Mouse (Mus musculus) ES-Bruce4 (cell line): ENCODE data around the gene Mgat4a. TPM values are rescaled to one million over a fixed set of nuclear protein-coding genes. Genes with fewer than 3 reads are reported as not detected.

ENCODE experiments used
- H3K27ac ChIP-seq: 2 replicates; pipeline ENCODE4 v1.5.1; 2012; ENCODE audit warnings: low read length, inconsistent platforms; ENCODE audit not compliant: insufficient read depth
- H3K27me3 ChIP-seq: 2 replicates; pipeline ENCODE4 v1.6.1; 2012; ENCODE audit warnings: mild to moderate bottlenecking, low read length, inconsistent platforms; ENCODE audit not compliant: control insufficient read depth, poor library complexity, insufficient read depth, severe bottlenecking
- H3K36me3 ChIP-seq: 2 replicates; pipeline ENCODE4 v1.6.1; 2012; ENCODE audit warnings: inconsistent platforms, mild to moderate bottlenecking, low read length, moderate library complexity; ENCODE audit not compliant: control insufficient read depth, poor library complexity, insufficient read depth, severe bottlenecking
- H3K4me1 ChIP-seq: one replicate; pipeline ENCODE4 v1.8.1; 2011; ENCODE audit warnings: low read length; ENCODE audit not compliant: control insufficient read depth, insufficient read depth
- H3K4me3 ChIP-seq: 2 replicates; pipeline ENCODE4 v1.5.1; 2011; ENCODE audit warnings: low read depth, mild to moderate bottlenecking, low read length
- H3K9ac ChIP-seq: 2 replicates; pipeline ENCODE4 v1.6.1; 2012; ENCODE audit warnings: low read depth, mild to moderate bottlenecking, inconsistent platforms; ENCODE audit not compliant: poor library complexity, severe bottlenecking
- H3K9me3 ChIP-seq: replicated peaks from 2 replicates; pipeline ENCODE4 v1.6.1; 2012; ENCODE audit warnings: mild to moderate bottlenecking, low read length, inconsistent platforms; ENCODE audit not compliant: control insufficient read depth, poor library complexity, insufficient read depth, severe bottlenecking
- CTCF ChIP-seq: IDR thresholded peaks from one replicate; pipeline ENCODE4 v1.8.1; 2011; ENCODE audit warnings: low read depth, low read length
- EP300 ChIP-seq: IDR thresholded peaks from 2 replicates; pipeline ENCODE4 v1.6.1; 2011; ENCODE audit warnings: low read depth, low read length; ENCODE audit not compliant: insufficient read depth
- POLR2A ChIP-seq: IDR thresholded peaks from one replicate; pipeline ENCODE4 v1.8.1; 2011; ENCODE audit warnings: low read length; ENCODE audit not compliant: insufficient read depth
- polyA plus RNA-seq: library from polyadenylated mRNA; stranded (reverse); fragments of >200 nt; gene quantifications from 2 replicates; pipeline ENCODE4 v1.2.4, GENCODE M21; 2011; ENCODE audit warnings: low read depth; ENCODE audit not compliant: missing spikeins, insufficient read depth, insufficient read length

The Mgat4a gene
- polyA plus RNA-seq, 1 experiment = 9.2 TPM

DNA sequence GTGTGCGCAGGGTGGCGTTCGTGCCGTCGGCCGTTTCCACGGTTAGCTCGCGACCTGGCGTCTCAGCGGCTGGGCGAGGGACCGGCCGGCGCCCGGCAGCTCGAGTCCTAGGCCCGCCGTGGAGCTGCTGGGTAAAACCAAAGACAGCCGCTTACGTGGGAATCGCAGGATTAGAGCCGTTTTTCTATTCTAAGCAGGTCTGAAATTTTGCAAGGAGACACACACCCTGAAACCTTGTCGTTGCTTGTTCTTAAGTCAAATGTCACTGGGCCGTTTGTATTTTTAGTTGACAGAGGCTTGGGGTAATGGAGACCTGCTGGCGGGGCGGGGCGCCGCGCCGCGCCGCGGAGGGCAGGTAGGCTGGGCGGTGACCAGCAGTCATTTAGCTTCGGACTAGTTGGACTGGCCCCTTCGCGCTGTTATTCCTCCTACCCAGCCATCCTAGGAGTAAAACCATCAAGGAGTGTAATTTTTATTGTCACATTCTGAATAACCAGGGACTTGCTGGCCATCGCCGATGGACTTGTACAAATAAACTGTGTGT lies 110.4 kb downstream of the Mgat4a start:
- no peaks in the 10 kb centered on the region for H3K27me3 ChIP-seq
- H3K4me1 ChIP-seq = no peaks in the 10 kb centered on the region
- no peak overlapping the region for H3K27ac ChIP-seq
- peak overlapping the region; percentile 80 for H3K4me3 ChIP-seq
- no peaks in the 10 kb centered on the region for H3K9me3 ChIP-seq
- peak overlapping the region; percentile 74 for H3K9ac ChIP-seq
- TF ChIP-seq EP300 (no peak), POLR2A (no peak), CTCF (no peak)
- H3K36me3 ChIP-seq = peaks cover 9% of the 10 kb centered on the region

DNA sequence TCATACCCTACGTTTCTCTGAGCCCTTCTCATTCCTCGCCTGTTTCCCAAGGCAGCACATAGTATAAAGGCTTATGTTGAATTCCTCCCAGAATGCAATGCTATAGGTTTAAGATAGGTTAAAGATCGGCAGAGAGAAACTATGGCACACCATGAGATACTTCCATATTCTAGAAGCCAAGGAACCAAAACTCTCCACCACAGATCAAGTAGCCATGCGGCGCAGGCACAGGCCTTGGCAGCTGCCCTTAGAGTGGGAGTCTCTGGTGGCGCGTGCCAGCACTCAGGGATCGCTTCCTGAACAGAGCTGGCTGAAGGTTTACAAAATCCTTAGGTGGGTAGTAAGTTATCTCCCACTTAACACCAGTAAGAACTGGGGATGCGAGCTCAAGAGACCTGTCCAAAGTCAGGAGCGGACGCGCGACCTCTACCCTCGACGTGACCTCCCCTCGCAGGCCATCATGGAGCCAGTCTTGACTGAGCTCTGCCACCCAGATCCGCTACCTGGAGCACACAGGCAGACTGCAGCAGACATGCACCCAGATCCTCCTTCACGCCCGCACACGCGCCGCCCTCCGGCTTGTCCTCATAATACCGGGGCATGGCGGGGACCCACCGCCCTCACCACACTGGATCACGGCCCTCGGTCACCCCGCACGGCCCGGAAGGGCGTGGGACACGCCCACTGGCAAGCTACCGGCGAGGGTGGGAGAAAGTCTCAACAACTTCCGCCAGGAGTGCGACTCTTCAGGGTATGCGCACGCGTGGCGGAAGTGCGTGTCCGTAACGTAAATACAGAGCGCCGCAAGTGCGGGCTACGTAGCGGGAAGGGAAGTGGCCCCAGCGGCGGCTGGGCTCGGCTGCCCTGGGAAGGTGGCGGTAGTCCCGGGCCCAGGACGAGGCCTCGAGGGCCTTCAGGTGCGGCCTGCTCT lies 111.2 kb downstream of the Mgat4a start, which contains the start of the genes Coa5 and Unc50:
Gene Coa5, minus strand, starts transcription at position 738 of the 931 bp plus-strand sequence.
Gene Unc50, plus strand, starts transcription at position 774 of the 931 bp plus-strand sequence.
- peak within 1 kb of the TSS; percentile 74 for H3K9ac ChIP-seq
- H3K36me3 ChIP-seq = peaks cover 9% of the 10 kb centered on the region
- H3K9me3 ChIP-seq = no peaks in the 10 kb centered on the region
- no peak for TF ChIP-seq EP300
- no peaks in the 10 kb centered on the region for H3K27me3 ChIP-seq
- no peak within 1 kb of the TSS for H3K27ac ChIP-seq
- no peaks in the 10 kb centered on the region for H3K4me1 ChIP-seq
- peak within 1 kb of the TSS; percentile 80 for H3K4me3 ChIP-seq

DNA sequence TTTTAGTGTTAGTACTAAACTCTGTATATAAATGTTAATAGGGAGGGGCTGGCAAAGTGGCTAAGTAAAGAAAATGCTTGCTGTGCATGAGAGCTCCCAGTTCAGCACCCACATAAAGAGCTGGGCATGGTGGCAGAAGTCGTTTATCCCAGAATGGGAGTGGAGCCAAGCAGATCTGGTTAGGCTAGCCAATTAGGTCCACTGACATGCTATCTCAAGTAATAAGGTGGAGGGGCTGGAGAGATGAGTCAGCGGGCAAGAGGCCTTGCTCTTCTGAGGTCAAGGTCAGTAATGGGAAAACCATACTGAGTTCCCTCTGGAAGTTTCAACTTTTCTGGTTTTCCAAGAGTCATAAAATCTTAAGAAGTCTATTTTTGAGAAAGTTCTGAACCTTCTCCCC lies 111.9 kb downstream of the Mgat4a start:
- H3K4me1 ChIP-seq = no peaks in the 10 kb centered on the region
- H3K27me3 ChIP-seq = no peaks in the 10 kb centered on the region
- H3K4me3 ChIP-seq = peak overlapping the region; percentile 80
- H3K27ac ChIP-seq = no peak overlapping the region
- peaks cover 7% of the 10 kb centered on the region for H3K9me3 ChIP-seq
- peak overlapping the region; percentile 74 for H3K9ac ChIP-seq
- TF ChIP-seq CTCF (no peak), POLR2A (no peak), EP300 (no peak)
- peaks cover 9% of the 10 kb centered on the region for H3K36me3 ChIP-seq

DNA sequence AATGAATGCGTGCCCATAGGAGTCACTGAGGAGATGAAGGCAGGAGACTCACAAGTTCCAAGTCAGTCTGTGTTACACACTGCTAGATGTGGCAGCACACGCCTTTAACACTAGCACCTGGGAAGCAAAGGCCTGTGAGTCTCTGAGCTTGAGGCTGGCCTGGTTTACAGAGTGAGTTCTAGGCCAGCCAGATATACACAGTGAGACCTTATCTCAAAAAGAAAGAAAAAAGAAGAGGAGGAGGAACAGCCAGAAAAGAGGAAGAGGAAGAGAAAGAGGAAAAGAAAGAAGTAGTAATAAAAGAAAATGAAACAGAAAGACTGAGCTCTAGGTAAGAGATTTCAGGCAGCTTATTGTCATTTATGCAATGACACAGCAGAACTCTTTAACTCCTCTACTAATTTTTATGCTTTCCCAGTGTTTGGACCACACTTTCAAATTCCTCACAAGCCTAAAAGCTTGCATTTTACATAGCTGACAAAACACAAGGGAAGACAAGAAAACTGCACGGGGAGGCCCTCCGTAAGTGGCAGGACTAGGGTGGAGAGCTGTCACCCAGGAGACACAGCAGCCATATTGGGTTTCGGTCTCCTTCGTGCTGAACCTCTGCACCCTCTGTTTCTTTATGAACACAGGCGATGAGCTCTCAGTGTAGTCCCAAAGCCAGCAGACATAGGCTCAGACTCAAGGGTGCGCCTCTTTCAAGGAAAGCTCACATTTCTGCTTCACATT lies 113.5 kb downstream of the Mgat4a start:
- Histone ChIP-seq H3K4me1 (no peaks in the 10 kb centered on the region), H3K27ac (no peak overlapping the region), H3K27me3 (no peaks in the 10 kb centered on the region), H3K9ac (no peak overlapping the region), H3K9me3 (peaks cover 8% of the 10 kb centered on the region), H3K4me3 (no peak overlapping the region), H3K36me3 (peaks cover 6% of the 10 kb centered on the region)
- no peak for TF ChIP-seq POLR2A
- TF ChIP-seq EP300 = no peak
- TF ChIP-seq CTCF = no peak

DNA sequence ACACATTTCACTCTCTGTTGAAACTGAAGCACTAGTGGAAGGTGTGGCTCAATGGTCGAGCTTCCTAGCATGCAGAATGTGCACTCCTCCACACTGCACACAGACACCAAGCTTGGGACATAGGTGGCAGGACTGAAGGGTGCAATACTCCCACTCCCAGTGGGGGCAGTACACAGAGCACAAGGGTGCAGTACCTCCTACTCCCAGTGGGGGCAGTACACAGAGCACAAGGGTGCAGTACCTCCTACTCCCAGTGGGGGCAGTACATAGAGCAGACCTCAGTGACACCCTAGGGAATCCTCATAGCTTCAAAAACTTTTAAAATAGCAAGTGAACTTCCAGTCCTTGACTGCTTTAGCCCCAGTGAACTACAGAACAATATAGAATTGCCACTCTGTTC lies 121.4 kb downstream of the Mgat4a start:
- Histone ChIP-seq H3K36me3 (peaks cover 15% of the 10 kb centered on the region; the same call in 1 of the 2 replicates), H3K27me3 (no peaks in the 10 kb centered on the region), H3K9me3 (peaks cover 6% of the 10 kb centered on the region), H3K4me1 (no peaks in the 10 kb centered on the region), H3K9ac (no peak overlapping the region), H3K4me3 (no peak overlapping the region), H3K27ac (no peak overlapping the region)
- TF ChIP-seq POLR2A = no peak
- TF ChIP-seq CTCF = peak; percentile 91

DNA sequence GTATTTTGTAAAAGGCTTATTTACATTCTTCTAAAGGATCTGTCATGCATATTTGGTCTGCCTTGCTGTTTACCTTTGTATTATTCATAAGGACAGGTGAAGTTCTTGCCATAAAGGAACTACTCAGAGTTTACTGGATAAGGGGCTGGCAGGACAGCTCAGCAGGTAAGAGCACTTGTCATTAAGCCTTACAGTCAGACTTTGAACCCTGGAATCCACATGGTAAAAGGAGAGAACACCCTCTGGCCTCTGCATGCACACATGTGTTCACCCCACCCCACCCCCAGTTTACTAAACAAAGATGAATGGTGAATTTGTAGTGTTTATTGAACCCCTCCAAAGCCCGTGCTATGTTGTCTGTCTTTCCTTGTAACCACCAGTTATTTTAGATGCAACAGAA lies 125.4 kb downstream of the Mgat4a start:
- H3K9ac ChIP-seq = no peak overlapping the region
- no peak for TF ChIP-seq CTCF
- TF ChIP-seq POLR2A = no peak
- no peak for TF ChIP-seq EP300
- no peak overlapping the region for H3K27ac ChIP-seq
- H3K4me1 ChIP-seq = no peaks in the 10 kb centered on the region
- H3K27me3 ChIP-seq = no peaks in the 10 kb centered on the region
- H3K36me3 ChIP-seq = peaks cover 13% of the 10 kb centered on the region; the same call in 1 of the 2 replicates
- H3K4me3 ChIP-seq = no peak overlapping the region
- H3K9me3 ChIP-seq = no peaks in the 10 kb centered on the region
